Mouse (Mus musculus): ENCODE results near the gene Rnf145.
"Not testable (repeated sequence)": the region's sequence is repeated elsewhere in the genome, so short reads cannot be mapped to it uniquely, and the experiment has no call there.

The Rnf145 gene

GRCm38 (mm10) chr11:44564940-44565339 is 46.2 kb downstream of the Rnf145 start:
- DNase-seq = no peak

GRCm38 (mm10) chr11:44570336-44570735 is 51.6 kb downstream of the Rnf145 start:
- not testable (repeated sequence) for DNase-seq

GRCm38 (mm10) chr11:44572781-44573180 is 54.0 kb downstream of the Rnf145 start:
- no peak for DNase-seq

- no peak for DNase-seq
These were observed 54.6 kb downstream of the Rnf145 start for GRCm38 (mm10) chr11:44573396-44573795.

- DNase-seq = no peak
These were observed 55.6 kb downstream of the Rnf145 start for GRCm38 (mm10) chr11:44574391-44574790.

GRCm38 (mm10) chr11:44574820-44575219 is 56.1 kb downstream of the Rnf145 start:
- no peak for DNase-seq

- DNase-seq = no peak
These were observed 59.1 kb downstream of the Rnf145 start for GRCm38 (mm10) chr11:44577911-44578310.

- DNase-seq = peak; percentile 71 to 79
These were observed 62.5 kb downstream of the Rnf145 start for GRCm38 (mm10) chr11:44581277-44581683.

GRCm38 (mm10) chr11:44586047-44586696 is 67.4 kb downstream of the Rnf145 start:
- peak in 1 of 2 experiments; percentile 62 for DNase-seq

GRCm38 (mm10) chr11:44593016-44593415 is 74.3 kb downstream of the Rnf145 start:
- no peak for DNase-seq

- DNase-seq = no peak
These were observed 76.0 kb downstream of the Rnf145 start for GRCm38 (mm10) chr11:44594768-44595167.

- DNase-seq = no peak
These were observed 88.1 kb downstream of the Rnf145 start for GRCm38 (mm10) chr11:44606881-44607280.

- DNase-seq = no peak
These were observed 89.9 kb downstream of the Rnf145 start for GRCm38 (mm10) chr11:44608646-44609045.

- peak; percentile 80 to 83 for DNase-seq
These were observed 92.4 kb downstream of the Rnf145 start for GRCm38 (mm10) chr11:44610971-44611781.

GRCm38 (mm10) chr11:44612156-44612555 is 93.4 kb downstream of the Rnf145 start:
- no peak for DNase-seq

GRCm38 (mm10) chr11:44612681-44613410 is 94.1 kb downstream of the Rnf145 start:
- peak in 1 of 2 experiments; percentile 9 for DNase-seq

- no peak for DNase-seq
These were observed 94.8 kb downstream of the Rnf145 start for GRCm38 (mm10) chr11:44613411-44614180.

Data from lung, adult 18-20 months (tissue).